Mouse (Mus musculus): Measurements from ENCODE around the gene Oaf. TPM values are rescaled to one million over a fixed set of nuclear protein-coding genes. Genes with fewer than 3 reads are reported as not detected.
A peak's percentile ranks its signal among the peaks of the same experiment; 100 is the strongest.

Gene Oaf
- polyA plus RNA-seq, 1 experiment from 2014 or later, result 37.8 TPM

DNA sequence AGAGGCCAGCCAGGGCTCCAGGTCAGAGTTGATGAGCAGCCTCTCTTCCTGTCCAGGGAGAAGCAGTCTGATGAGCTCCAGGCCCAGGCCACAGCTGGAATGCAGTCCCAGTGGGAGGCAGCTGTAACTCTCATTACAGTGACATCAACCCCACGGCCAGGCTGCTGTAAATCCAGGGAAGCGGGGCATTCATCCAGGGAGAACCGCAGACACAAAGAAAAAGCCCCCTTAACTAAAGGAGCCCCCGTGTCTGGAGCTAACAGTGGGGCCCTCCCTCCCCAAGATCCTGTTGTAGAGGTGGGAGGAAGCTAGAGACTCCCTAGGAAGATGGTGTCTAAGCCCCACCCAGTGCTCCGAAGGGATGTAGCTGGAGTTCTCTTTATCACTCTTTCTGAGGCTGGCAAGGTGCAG is 13.6 kb upstream of the Oaf start:
- Histone ChIP-seq H3K27ac (ENCODE audit: low read depth, low read length) (peak overlapping the region; percentile 55), H3K4me1 (ENCODE audit: control insufficient read depth, insufficient read depth, low read length) (peaks cover 4% of the 10 kb centered on the region; the same call in 1 of the 2 replicates), H3K4me2 (no peak overlapping the region), H3K36me3 (ENCODE audit: control insufficient read depth, insufficient read depth, low read length) (no peaks in the 10 kb centered on the region), H3K9ac (ENCODE audit: low read depth, low read length) (0 out of 2 replicates have a peak overlapping the region, but pooled peaks have one; percentile 24), H3K9me3 (replicated peaks; ENCODE audit: control insufficient read depth, low read length) (no peaks in the 10 kb centered on the region), H3K27me3 (ENCODE audit: control insufficient read depth, insufficient read depth, low read length) (no peaks in the 10 kb centered on the region), H3K4me3 (ENCODE audit: low read depth, low read length) (no peak overlapping the region)
- 31% methylated on average over 5 of the region's 5 CpGs for WGBS (ENCODE audit: insufficient replicate concordance)
- no peak for ATAC-seq (replicated peaks; ENCODE audit: insufficient number of reproducible peaks, low FRiP score, low TSS enrichment)

DNA sequence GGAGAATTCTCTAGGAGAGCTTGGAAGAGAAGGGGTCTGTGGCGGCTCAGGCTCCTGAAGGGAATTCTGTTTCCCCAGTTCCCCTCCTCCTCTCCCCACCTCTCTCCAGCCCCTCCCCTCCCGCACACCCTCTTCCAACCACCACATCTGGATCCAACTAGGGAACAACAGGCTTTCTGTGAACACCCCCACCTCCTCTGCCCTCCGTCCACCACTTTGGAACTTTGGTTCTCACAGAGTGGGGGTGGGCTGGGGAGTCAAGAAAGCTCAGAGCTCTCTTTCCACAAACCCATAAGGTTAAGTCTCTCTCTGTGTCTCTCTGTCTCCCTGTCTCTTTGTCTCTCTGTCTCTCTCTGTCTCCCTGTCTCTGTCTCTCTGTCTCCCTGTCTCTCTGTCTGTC is 13.1 kb upstream of the Oaf start:
- Histone ChIP-seq H3K9ac (ENCODE audit: low read depth, low read length) (no peak overlapping the region), H3K36me3 (ENCODE audit: control insufficient read depth, insufficient read depth, low read length) (no peaks in the 10 kb centered on the region), H3K27me3 (ENCODE audit: control insufficient read depth, insufficient read depth, low read length) (no peaks in the 10 kb centered on the region), H3K9me3 (replicated peaks; ENCODE audit: control insufficient read depth, low read length) (no peaks in the 10 kb centered on the region), H3K4me2 (no peak overlapping the region), H3K4me3 (ENCODE audit: low read depth, low read length) (no peak overlapping the region), H3K4me1 (ENCODE audit: control insufficient read depth, insufficient read depth, low read length) (peaks cover 4% of the 10 kb centered on the region; the same call in 1 of the 2 replicates), H3K27ac (ENCODE audit: low read depth, low read length) (peak overlapping the region; percentile 55)
- ATAC-seq (replicated peaks; ENCODE audit: insufficient number of reproducible peaks, low FRiP score, low TSS enrichment), result no peak
- 40% methylated on average over 3 of the region's 3 CpGs for WGBS (ENCODE audit: insufficient replicate concordance)

DNA sequence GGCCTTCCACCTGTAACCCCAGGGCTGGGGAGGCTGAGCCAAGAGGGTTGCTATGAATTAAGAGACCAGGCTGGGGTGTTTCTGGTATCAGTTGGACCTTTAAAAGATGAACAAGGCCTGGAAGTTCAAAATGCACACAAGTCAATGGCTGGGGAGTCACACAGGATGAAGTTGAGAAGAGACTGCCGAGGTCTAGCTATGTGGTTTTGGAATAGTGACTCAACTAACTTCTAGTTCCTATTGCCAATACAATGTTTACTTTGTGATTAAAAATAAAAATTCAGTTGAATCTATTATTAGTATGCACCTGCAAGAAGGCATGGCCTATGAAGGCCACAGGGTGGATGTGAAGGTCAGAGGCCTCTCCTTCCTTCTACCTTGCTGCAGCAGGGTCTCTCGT is 12.1 kb upstream of the Oaf start:
- Histone ChIP-seq H3K27me3 (ENCODE audit: control insufficient read depth, insufficient read depth, low read length) (no peaks in the 10 kb centered on the region), H3K36me3 (ENCODE audit: control insufficient read depth, insufficient read depth, low read length) (no peaks in the 10 kb centered on the region), H3K4me3 (ENCODE audit: low read depth, low read length) (no peak overlapping the region), H3K27ac (ENCODE audit: low read depth, low read length) (no peak overlapping the region), H3K4me1 (ENCODE audit: control insufficient read depth, insufficient read depth, low read length) (peaks cover 10% of the 10 kb centered on the region), H3K9ac (ENCODE audit: low read depth, low read length) (no peak overlapping the region), H3K9me3 (replicated peaks; ENCODE audit: control insufficient read depth, low read length) (no peaks in the 10 kb centered on the region), H3K4me2 (no peak overlapping the region)
- WGBS (ENCODE audit: insufficient replicate concordance), result 86% methylated on average over 2 of the region's 2 CpGs
- ATAC-seq (replicated peaks; ENCODE audit: insufficient number of reproducible peaks, low FRiP score, low TSS enrichment), result no peak

DNA sequence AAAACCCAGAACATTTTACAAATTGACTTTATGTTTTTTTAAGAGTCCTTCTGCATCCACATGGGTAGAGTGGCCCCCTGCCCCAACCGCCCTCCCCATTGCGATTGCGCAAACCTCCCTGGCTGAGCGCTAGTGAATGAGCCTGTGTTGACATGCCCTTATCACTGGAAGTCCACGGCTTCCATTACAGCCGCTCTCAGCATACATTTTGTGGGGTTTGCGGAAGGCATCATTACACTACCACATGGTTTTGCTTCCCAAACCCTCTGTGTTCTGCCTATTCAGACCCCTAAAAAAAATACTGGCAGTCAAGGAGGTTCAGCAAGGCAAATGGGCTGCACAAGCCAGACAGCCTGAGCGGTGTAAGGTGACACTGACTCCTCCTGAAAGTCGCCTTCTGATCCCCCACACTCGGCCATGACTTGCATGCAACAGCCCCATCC is 7.0 kb upstream of the Oaf start:
- peak overlapping the region; percentile 18; the same call in 1 of the 2 replicates for H3K4me3 ChIP-seq (ENCODE audit: low read depth, low read length)
- no peaks in the 10 kb centered on the region for H3K27me3 ChIP-seq (ENCODE audit: control insufficient read depth, insufficient read depth, low read length)
- ATAC-seq (replicated peaks; ENCODE audit: insufficient number of reproducible peaks, low FRiP score, low TSS enrichment), result 0 out of 2 replicates have a peak, but pooled peaks have one; percentile 44
- peak overlapping the region; percentile 54 for H3K4me2 ChIP-seq
- WGBS (ENCODE audit: insufficient replicate concordance), result 4% methylated on average over 10 of the region's 10 CpGs
- H3K27ac ChIP-seq (ENCODE audit: low read depth, low read length), result no peak overlapping the region
- no peaks in the 10 kb centered on the region for H3K36me3 ChIP-seq (ENCODE audit: control insufficient read depth, insufficient read depth, low read length)
- H3K9me3 ChIP-seq (replicated peaks; ENCODE audit: control insufficient read depth, low read length), result no peaks in the 10 kb centered on the region
- H3K4me1 ChIP-seq (ENCODE audit: control insufficient read depth, insufficient read depth, low read length), result peaks cover 15% of the 10 kb centered on the region
- H3K9ac ChIP-seq (ENCODE audit: low read depth, low read length), result peak overlapping the region; percentile 34; the same call in 1 of the 2 replicates

GRCm38 (mm10) chr9:43245801-43246570 is 6.3 kb upstream of the Oaf start:
- H3K36me3 ChIP-seq (ENCODE audit: control insufficient read depth, insufficient read depth, low read length), result no peaks in the 10 kb centered on the region
- no peaks in the 10 kb centered on the region for H3K9me3 ChIP-seq (replicated peaks; ENCODE audit: control insufficient read depth, low read length)
- 74% methylated on average over 7 of the region's 7 CpGs for WGBS (ENCODE audit: insufficient replicate concordance)
- no peak for ATAC-seq (replicated peaks; ENCODE audit: insufficient number of reproducible peaks, low FRiP score, low TSS enrichment)
- H3K27ac ChIP-seq (ENCODE audit: low read depth, low read length), result no peak overlapping the region
- no peak overlapping the region for H3K4me2 ChIP-seq
- H3K4me3 ChIP-seq (ENCODE audit: low read depth, low read length), result no peak overlapping the region
- H3K9ac ChIP-seq (ENCODE audit: low read depth, low read length), result no peak overlapping the region
- H3K27me3 ChIP-seq (ENCODE audit: control insufficient read depth, insufficient read depth, low read length), result no peaks in the 10 kb centered on the region
- peaks cover 15% of the 10 kb centered on the region for H3K4me1 ChIP-seq (ENCODE audit: control insufficient read depth, insufficient read depth, low read length)

- Histone ChIP-seq H3K4me3 (ENCODE audit: low read depth, low read length) (no peak overlapping the region), H3K27me3 (ENCODE audit: control insufficient read depth, insufficient read depth, low read length) (no peaks in the 10 kb centered on the region), H3K4me1 (ENCODE audit: control insufficient read depth, insufficient read depth, low read length) (peaks cover 35% of the 10 kb centered on the region), H3K27ac (ENCODE audit: low read depth, low read length) (no peak overlapping the region), H3K9me3 (replicated peaks; ENCODE audit: control insufficient read depth, low read length) (no peaks in the 10 kb centered on the region), H3K4me2 (no peak overlapping the region), H3K9ac (ENCODE audit: low read depth, low read length) (no peak overlapping the region), H3K36me3 (ENCODE audit: control insufficient read depth, insufficient read depth, low read length) (no peaks in the 10 kb centered on the region)
- no peak for ATAC-seq (replicated peaks; ENCODE audit: insufficient number of reproducible peaks, low FRiP score, low TSS enrichment)
- 65% methylated on average over 5 of the region's 5 CpGs for WGBS (ENCODE audit: insufficient replicate concordance)
These were observed 2.7 kb upstream of the Oaf start for GRCm38 (mm10) chr9:43242432-43242831.

GRCm38 (mm10) chr9:43241970-43242369 is 2.3 kb upstream of the Oaf start:
- Histone ChIP-seq H3K27ac (ENCODE audit: low read depth, low read length) (no peak overlapping the region), H3K4me2 (no peak overlapping the region), H3K9me3 (replicated peaks; ENCODE audit: control insufficient read depth, low read length) (no peaks in the 10 kb centered on the region), H3K9ac (ENCODE audit: low read depth, low read length) (no peak overlapping the region), H3K27me3 (ENCODE audit: control insufficient read depth, insufficient read depth, low read length) (no peaks in the 10 kb centered on the region), H3K4me3 (ENCODE audit: low read depth, low read length) (no peak overlapping the region), H3K4me1 (ENCODE audit: control insufficient read depth, insufficient read depth, low read length) (peaks cover 37% of the 10 kb centered on the region), H3K36me3 (ENCODE audit: control insufficient read depth, insufficient read depth, low read length) (no peaks in the 10 kb centered on the region)
- no peak for ATAC-seq (replicated peaks; ENCODE audit: insufficient number of reproducible peaks, low FRiP score, low TSS enrichment)
- 77% methylated on average over 8 of the region's 8 CpGs for WGBS (ENCODE audit: insufficient replicate concordance)

GRCm38 (mm10) chr9:43241291-43241690 is 1.6 kb upstream of the Oaf start:
- Histone ChIP-seq H3K27me3 (ENCODE audit: control insufficient read depth, insufficient read depth, low read length) (no peaks in the 10 kb centered on the region), H3K4me3 (ENCODE audit: low read depth, low read length) (no peak overlapping the region), H3K27ac (ENCODE audit: low read depth, low read length) (no peak overlapping the region), H3K9me3 (replicated peaks; ENCODE audit: control insufficient read depth, low read length) (no peaks in the 10 kb centered on the region), H3K9ac (ENCODE audit: low read depth, low read length) (no peak overlapping the region), H3K36me3 (ENCODE audit: control insufficient read depth, insufficient read depth, low read length) (no peaks in the 10 kb centered on the region), H3K4me2 (no peak overlapping the region), H3K4me1 (ENCODE audit: control insufficient read depth, insufficient read depth, low read length) (peaks cover 32% of the 10 kb centered on the region)
- WGBS (ENCODE audit: insufficient replicate concordance), result 51% methylated on average over 4 of the region's 4 CpGs
- ATAC-seq (replicated peaks; ENCODE audit: insufficient number of reproducible peaks, low FRiP score, low TSS enrichment), result no peak

GRCm38 (mm10) chr9:43240594-43240900 is 836 bp upstream of the Oaf start:
- WGBS (ENCODE audit: insufficient replicate concordance), result 25% methylated on average over 2 of the region's 2 CpGs
- Histone ChIP-seq H3K27ac (ENCODE audit: low read depth, low read length) (peak overlapping the region; percentile 89), H3K27me3 (ENCODE audit: control insufficient read depth, insufficient read depth, low read length) (no peaks in the 10 kb centered on the region), H3K4me2 (peak overlapping the region; percentile 68), H3K36me3 (ENCODE audit: control insufficient read depth, insufficient read depth, low read length) (no peaks in the 10 kb centered on the region), H3K4me3 (ENCODE audit: low read depth, low read length) (peak overlapping the region; percentile 90), H3K9me3 (replicated peaks; ENCODE audit: control insufficient read depth, low read length) (no peaks in the 10 kb centered on the region), H3K9ac (ENCODE audit: low read depth, low read length) (peak overlapping the region; percentile 2; the same call in 1 of the 2 replicates), H3K4me1 (ENCODE audit: control insufficient read depth, insufficient read depth, low read length) (peaks cover 30% of the 10 kb centered on the region)
- 0 out of 2 replicates have a peak, but pooled peaks have one; percentile 27 for ATAC-seq (replicated peaks; ENCODE audit: insufficient number of reproducible peaks, low FRiP score, low TSS enrichment)

All from heart, embryonic 11.5 days (tissue).